Mouse (Mus musculus) ES-Bruce4 (cell line): Measurements from ENCODE around the gene Lrba.

Experiments used
- CTCF ChIP-seq: IDR thresholded peaks from one replicate; pipeline ENCODE4 v1.8.1; 2011; ENCODE audit warnings: low read depth, low read length
- POLR2A ChIP-seq: IDR thresholded peaks from one replicate; pipeline ENCODE4 v1.8.1; 2011; ENCODE audit warnings: low read length; ENCODE audit not compliant: insufficient read depth

GRCm38 (mm10) chr3:86761095-86762035, 536.9 kb downstream of the Lrba start:
- peak; percentile 10 for TF ChIP-seq CTCF
- TF ChIP-seq POLR2A, result no peak
